Mouse (Mus musculus): ENCODE measurements at regions not wholly inside any gene's neighbourhood (a gene's known extent, or its start where the extent isn't known, plus 50 kb on each side); places are given as distances from the start of the nearest gene placed in this dataset.
A peak's percentile ranks its signal among the peaks of the same experiment; 100 is the strongest.

DNA sequence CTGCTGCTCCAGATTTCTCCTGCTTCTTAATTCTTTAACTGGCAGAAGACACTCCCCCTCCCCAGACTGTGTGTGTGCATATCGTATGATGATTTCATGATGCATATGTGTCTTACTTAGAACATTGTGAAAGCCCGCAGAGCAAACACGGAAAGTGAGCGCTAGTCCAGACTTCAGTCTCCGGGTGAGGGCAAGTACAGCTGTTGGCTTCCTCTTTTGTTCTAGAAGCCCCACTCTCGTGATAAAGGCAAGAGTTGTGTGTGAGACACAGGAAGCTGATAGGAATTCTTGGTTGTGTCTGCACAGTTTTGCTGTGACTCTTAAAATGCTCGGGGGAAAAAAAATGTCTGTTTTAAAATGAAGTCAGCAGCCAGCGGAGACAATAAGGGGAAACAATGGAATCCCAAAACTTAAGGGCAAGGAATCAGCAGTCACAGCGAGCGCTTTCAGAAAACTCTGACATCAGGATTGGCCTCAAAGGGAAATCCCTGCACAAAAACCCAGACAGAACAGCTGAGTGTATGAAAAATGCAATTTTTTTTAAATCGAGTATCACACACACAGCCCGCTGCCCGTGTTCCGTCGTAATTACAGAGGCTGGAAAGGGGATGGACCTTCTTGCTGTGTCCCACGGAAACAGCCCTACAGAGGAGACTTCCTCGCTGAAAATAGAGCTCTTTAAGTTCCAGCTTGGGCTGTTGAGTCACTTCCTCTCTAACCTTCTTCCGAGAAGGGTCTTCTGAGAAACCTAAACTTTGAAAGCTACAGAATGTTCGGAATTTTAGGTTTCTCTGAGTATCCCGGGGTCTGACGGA lies 143.5 kb upstream of the Gpc5 start:
- Histone ChIP-seq H3K4me3 (replicated peaks; ENCODE audit: low read length) (peak overlapping the region; percentile 20), H3K4me1 (ENCODE audit: control insufficient read depth, insufficient read depth, low read length) (no peaks in the 10 kb centered on the region), H3K9ac (ENCODE audit: low read length) (no peak overlapping the region), H3K27ac (ENCODE audit: low read length) (peak overlapping the region; percentile 48), H3K36me3 (ENCODE audit: control insufficient read depth, insufficient read depth, low read length) (no peaks in the 10 kb centered on the region), H3K9me3 (replicated peaks; ENCODE audit: control insufficient read depth, low read length) (no peaks in the 10 kb centered on the region), H3K4me2 (ENCODE audit: low read depth, low read length) (peak overlapping the region; percentile 47), H3K27me3 (ENCODE audit: control insufficient read depth, insufficient read depth, low read length) (no peaks in the 10 kb centered on the region)
- ATAC-seq (ENCODE audit: insufficient read depth, low FRiP score) = peak; percentile 47; the same call in 1 of the 2 replicates
- 43% methylated on average over 21 of the region's 21 CpGs for WGBS

DNA sequence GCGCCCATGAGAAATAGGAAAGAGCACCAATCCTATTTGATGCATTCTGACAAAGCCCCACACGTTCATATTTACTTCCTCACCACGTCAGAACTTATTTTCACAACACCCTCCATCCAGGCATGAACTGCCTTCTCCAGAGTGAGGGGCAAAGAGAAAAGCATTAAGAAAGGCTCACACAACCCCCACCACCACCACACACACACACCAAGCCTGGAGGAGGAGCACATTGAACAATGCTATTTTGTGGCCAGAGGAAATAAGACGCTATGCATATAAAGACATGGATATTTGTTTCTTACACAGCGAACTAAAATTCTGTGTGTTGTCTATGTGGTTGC lies 142.9 kb upstream of the Gpc5 start:
- Histone ChIP-seq H3K4me3 (replicated peaks; ENCODE audit: low read length) (peak overlapping the region; percentile 20), H3K4me1 (ENCODE audit: control insufficient read depth, insufficient read depth, low read length) (no peaks in the 10 kb centered on the region), H3K36me3 (ENCODE audit: control insufficient read depth, insufficient read depth, low read length) (no peaks in the 10 kb centered on the region), H3K27ac (ENCODE audit: low read length) (peak overlapping the region; percentile 48), H3K27me3 (ENCODE audit: control insufficient read depth, insufficient read depth, low read length) (no peaks in the 10 kb centered on the region), H3K9me3 (replicated peaks; ENCODE audit: control insufficient read depth, low read length) (no peaks in the 10 kb centered on the region), H3K4me2 (ENCODE audit: low read depth, low read length) (peak overlapping the region; percentile 47; the same call in 1 of the 2 replicates), H3K9ac (ENCODE audit: low read length) (no peak overlapping the region)
- WGBS = 59% methylated on average over 5 of the region's 5 CpGs
- no peak for ATAC-seq (ENCODE audit: insufficient read depth, low FRiP score)

DNA sequence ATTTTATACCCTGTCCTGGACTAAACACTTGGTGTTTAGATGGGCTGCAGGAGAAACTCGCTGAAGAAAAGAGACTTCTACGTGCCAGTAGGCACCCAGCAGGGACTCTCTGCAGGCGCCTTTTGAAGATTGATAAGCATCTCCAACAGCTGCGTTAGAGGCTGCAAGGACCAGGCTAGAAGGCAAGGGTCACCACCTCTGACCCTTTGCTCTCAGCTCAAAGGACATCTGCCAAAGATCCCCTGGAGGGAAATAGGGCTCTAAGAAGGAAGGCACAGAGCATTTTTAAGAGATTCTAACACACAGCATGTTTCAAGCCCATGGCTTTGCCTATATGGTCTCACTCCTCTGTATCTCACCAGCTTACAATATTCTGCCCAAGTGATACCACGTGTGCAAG lies 139.7 kb upstream of the Gpc5 start:
- Histone ChIP-seq H3K27ac (ENCODE audit: low read length) (no peak overlapping the region), H3K4me3 (replicated peaks; ENCODE audit: low read length) (no peak overlapping the region), H3K9ac (ENCODE audit: low read length) (no peak overlapping the region), H3K9me3 (replicated peaks; ENCODE audit: control insufficient read depth, low read length) (no peaks in the 10 kb centered on the region), H3K4me1 (ENCODE audit: control insufficient read depth, insufficient read depth, low read length) (no peaks in the 10 kb centered on the region), H3K27me3 (ENCODE audit: control insufficient read depth, insufficient read depth, low read length) (no peaks in the 10 kb centered on the region), H3K4me2 (ENCODE audit: low read depth, low read length) (no peak overlapping the region), H3K36me3 (ENCODE audit: control insufficient read depth, insufficient read depth, low read length) (no peaks in the 10 kb centered on the region)
- WGBS = 25% methylated on average over 5 of the region's 5 CpGs
- ATAC-seq (ENCODE audit: insufficient read depth, low FRiP score) = no peak

DNA sequence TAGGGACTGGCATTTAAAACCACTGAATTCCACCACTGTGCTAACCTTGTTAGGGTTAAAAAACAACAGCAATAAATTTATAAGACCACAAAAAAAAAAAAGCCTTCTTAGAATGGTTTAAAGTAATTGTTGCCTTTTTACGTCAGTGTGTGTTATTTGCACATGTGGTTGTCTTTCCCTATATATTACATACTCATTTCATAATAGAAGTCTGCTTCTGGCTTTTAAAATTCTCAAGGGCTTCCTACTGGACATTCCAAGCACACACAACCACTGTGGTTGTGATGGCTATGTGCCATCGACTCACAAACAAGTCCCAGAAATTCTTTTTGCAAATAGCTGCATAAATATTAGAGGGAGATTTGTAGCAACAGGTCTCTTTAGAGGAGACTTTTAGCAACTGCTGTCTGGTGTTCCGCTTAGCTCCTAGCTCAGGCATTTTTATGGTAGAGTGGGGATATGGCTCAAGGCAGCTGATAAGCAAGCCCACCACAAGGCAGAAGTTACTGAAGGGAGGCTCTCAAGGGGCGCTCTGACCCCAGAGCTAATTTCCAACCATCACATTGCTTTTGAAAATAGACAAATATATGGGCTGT lies 138.8 kb upstream of the Gpc5 start:
- H3K4me2 ChIP-seq (ENCODE audit: low read depth, low read length) = no peak overlapping the region
- WGBS = 51% methylated on average over 4 of the region's 4 CpGs
- H3K27ac ChIP-seq (ENCODE audit: low read length) = no peak overlapping the region

DNA sequence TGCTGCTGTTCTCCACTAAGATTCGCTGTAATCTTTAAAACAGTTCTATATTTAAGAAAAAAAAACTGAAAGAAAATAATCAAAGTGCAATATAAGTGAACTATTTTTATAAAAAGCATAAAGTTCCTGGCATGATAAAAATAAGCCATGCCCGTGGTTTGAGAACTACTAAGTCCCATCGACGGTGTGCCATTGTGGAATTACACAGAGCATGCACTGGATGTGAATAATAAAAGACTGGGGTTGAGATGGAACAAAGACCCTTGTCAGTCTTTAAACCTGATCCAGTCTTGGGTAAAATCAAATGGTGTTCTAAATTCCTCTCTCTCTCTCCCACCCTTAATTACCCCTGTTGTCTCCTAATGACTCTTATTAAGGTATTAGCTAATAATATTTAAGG lies 137.7 kb upstream of the Gpc5 start:
- Histone ChIP-seq H3K27me3 (ENCODE audit: control insufficient read depth, insufficient read depth, low read length) (no peaks in the 10 kb centered on the region), H3K36me3 (ENCODE audit: control insufficient read depth, insufficient read depth, low read length) (no peaks in the 10 kb centered on the region), H3K9ac (ENCODE audit: low read length) (no peak overlapping the region), H3K4me3 (replicated peaks; ENCODE audit: low read length) (no peak overlapping the region), H3K27ac (ENCODE audit: low read length) (no peak overlapping the region), H3K4me2 (ENCODE audit: low read depth, low read length) (no peak overlapping the region), H3K4me1 (ENCODE audit: control insufficient read depth, insufficient read depth, low read length) (no peaks in the 10 kb centered on the region), H3K9me3 (replicated peaks; ENCODE audit: control insufficient read depth, low read length) (no peaks in the 10 kb centered on the region)
- no peak for ATAC-seq (ENCODE audit: insufficient read depth, low FRiP score)
- WGBS = 78% methylated on average over 4 of the region's 4 CpGs

More for the DNA sequence above, 138.8 kb upstream of the Gpc5 start:
- H3K9me3 ChIP-seq (replicated peaks; ENCODE audit: control insufficient read depth, low read length) = no peaks in the 10 kb centered on the region
- H3K4me1 ChIP-seq (ENCODE audit: control insufficient read depth, insufficient read depth, low read length) = no peaks in the 10 kb centered on the region
- ATAC-seq (ENCODE audit: insufficient read depth, low FRiP score) = no peak
- no peak overlapping the region for H3K9ac ChIP-seq (ENCODE audit: low read length)
- H3K36me3 ChIP-seq (ENCODE audit: control insufficient read depth, insufficient read depth, low read length) = no peaks in the 10 kb centered on the region
- no peak overlapping the region for H3K4me3 ChIP-seq (replicated peaks; ENCODE audit: low read length)
- H3K27me3 ChIP-seq (ENCODE audit: control insufficient read depth, insufficient read depth, low read length) = no peaks in the 10 kb centered on the region

DNA sequence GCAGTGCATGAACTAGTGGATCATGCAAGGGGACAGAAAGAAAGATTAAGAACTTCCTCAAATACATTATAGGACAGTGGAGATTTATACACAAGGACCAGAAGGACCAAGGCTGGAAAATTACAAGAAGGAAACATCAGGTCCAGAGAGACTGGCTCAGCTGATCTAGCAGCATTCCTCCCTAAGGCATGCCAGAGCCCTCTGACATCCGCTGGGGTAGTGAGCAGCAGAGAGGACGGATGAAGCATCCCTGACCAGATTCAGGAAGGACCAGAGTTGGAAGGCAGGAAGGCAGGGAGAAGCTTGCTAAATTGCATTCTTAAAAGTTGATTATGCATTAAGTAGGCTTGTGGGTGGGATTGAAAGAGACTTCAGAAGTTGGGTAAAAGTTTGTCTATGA lies 136.4 kb upstream of the Gpc5 start:
- Histone ChIP-seq H3K4me2 (ENCODE audit: low read depth, low read length) (no peak overlapping the region), H3K36me3 (ENCODE audit: control insufficient read depth, insufficient read depth, low read length) (no peaks in the 10 kb centered on the region), H3K9ac (ENCODE audit: low read length) (no peak overlapping the region), H3K27me3 (ENCODE audit: control insufficient read depth, insufficient read depth, low read length) (no peaks in the 10 kb centered on the region), H3K9me3 (replicated peaks; ENCODE audit: control insufficient read depth, low read length) (no peaks in the 10 kb centered on the region), H3K4me3 (replicated peaks; ENCODE audit: low read length) (no peak overlapping the region), H3K4me1 (ENCODE audit: control insufficient read depth, insufficient read depth, low read length) (no peaks in the 10 kb centered on the region), H3K27ac (ENCODE audit: low read length) (no peak overlapping the region)
- no peak for ATAC-seq (ENCODE audit: insufficient read depth, low FRiP score)
- 42% methylated on average over 2 of the region's 2 CpGs for WGBS

DNA sequence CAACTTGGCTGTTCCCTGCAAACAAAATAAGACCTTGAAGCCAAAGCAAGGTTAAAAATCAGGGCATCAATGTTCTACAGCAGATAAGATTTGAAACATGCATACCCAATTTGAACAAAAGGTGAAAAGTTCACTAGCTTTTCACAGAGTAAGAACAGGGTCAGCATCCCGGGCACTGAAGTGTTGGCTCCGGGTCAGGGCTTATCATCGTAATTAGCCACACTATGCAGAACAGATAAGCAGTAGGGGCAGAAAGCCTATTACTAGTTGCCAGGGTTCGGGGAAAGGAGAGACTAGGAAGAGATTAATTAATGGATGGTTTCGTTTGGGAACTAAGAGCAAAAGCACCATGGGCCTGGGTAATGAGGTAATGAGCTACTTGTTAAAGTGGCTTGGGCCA lies 131.7 kb upstream of the Gpc5 start:
- no peak overlapping the region for H3K27ac ChIP-seq (ENCODE audit: low read length)
- H3K9ac ChIP-seq (ENCODE audit: low read length) = no peak overlapping the region
- H3K27me3 ChIP-seq (ENCODE audit: control insufficient read depth, insufficient read depth, low read length) = no peaks in the 10 kb centered on the region
- ATAC-seq (ENCODE audit: insufficient read depth, low FRiP score) = no peak
- no peaks in the 10 kb centered on the region for H3K4me1 ChIP-seq (ENCODE audit: control insufficient read depth, insufficient read depth, low read length)
- no peak overlapping the region for H3K4me3 ChIP-seq (replicated peaks; ENCODE audit: low read length)
- H3K4me2 ChIP-seq (ENCODE audit: low read depth, low read length) = no peak overlapping the region
- no peaks in the 10 kb centered on the region for H3K36me3 ChIP-seq (ENCODE audit: control insufficient read depth, insufficient read depth, low read length)
- no peaks in the 10 kb centered on the region for H3K9me3 ChIP-seq (replicated peaks; ENCODE audit: control insufficient read depth, low read length)
- WGBS = 24% methylated on average over 5 of the region's 5 CpGs

DNA sequence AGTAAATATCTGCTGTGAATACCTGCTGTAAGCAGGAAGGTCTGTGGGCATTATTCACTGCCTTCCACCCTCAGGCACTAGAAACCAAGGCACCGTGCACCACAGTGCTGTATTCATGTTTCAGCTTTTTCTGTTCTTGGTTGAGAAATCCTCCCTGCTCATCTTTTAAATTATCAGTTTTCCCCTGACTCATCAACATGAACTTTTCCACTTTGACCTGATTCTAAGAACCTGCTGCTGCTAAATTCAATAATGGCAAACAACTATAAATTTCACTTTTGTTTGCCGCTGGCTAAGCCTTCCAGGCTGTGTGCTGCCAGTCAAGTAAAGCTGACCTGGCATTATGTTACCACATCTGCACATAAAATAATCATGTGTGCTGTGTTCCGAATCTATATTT lies 126.1 kb upstream of the Gpc5 start:
- Histone ChIP-seq H3K4me1 (ENCODE audit: control insufficient read depth, insufficient read depth, low read length) (no peaks in the 10 kb centered on the region), H3K36me3 (ENCODE audit: control insufficient read depth, insufficient read depth, low read length) (no peaks in the 10 kb centered on the region), H3K9ac (ENCODE audit: low read length) (no peak overlapping the region), H3K27me3 (ENCODE audit: control insufficient read depth, insufficient read depth, low read length) (no peaks in the 10 kb centered on the region), H3K9me3 (replicated peaks; ENCODE audit: control insufficient read depth, low read length) (no peaks in the 10 kb centered on the region), H3K4me3 (replicated peaks; ENCODE audit: low read length) (no peak overlapping the region), H3K27ac (ENCODE audit: low read length) (no peak overlapping the region), H3K4me2 (ENCODE audit: low read depth, low read length) (no peak overlapping the region)
- ATAC-seq (ENCODE audit: insufficient read depth, low FRiP score) = no peak
- WGBS = 62% methylated on average over 3 of the region's 3 CpGs

DNA sequence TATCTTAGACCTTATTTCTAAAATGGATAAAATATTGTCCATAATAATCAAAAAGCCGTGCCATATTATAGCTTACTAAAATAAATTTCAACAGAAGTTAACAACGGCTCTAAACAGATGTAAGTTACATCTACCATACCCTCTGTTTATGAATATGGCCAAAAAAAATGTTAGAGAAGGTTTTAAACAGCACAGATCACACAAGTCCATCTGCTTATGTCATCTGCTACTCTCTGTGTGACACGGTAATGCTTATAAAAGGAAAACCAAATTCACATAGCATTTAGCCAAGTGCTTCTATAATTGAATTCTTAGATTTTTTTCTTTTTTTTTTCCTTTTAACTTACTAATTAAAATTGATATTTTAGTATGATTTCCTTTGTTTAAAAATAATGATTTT lies 123.0 kb upstream of the Gpc5 start:
- Histone ChIP-seq H3K36me3 (ENCODE audit: control insufficient read depth, insufficient read depth, low read length) (no peaks in the 10 kb centered on the region), H3K4me2 (ENCODE audit: low read depth, low read length) (no peak overlapping the region), H3K27me3 (ENCODE audit: control insufficient read depth, insufficient read depth, low read length) (no peaks in the 10 kb centered on the region), H3K9me3 (replicated peaks; ENCODE audit: control insufficient read depth, low read length) (no peaks in the 10 kb centered on the region), H3K4me3 (replicated peaks; ENCODE audit: low read length) (no peak overlapping the region), H3K9ac (ENCODE audit: low read length) (no peak overlapping the region), H3K27ac (ENCODE audit: low read length) (no peak overlapping the region), H3K4me1 (ENCODE audit: control insufficient read depth, insufficient read depth, low read length) (no peaks in the 10 kb centered on the region)
- ATAC-seq (ENCODE audit: insufficient read depth, low FRiP score) = no peak
- 80% methylated on average over 3 of the region's 3 CpGs for WGBS
